9 mouse cellular contexts compared by ENCODE assay signal in the genomic region with DNA sequence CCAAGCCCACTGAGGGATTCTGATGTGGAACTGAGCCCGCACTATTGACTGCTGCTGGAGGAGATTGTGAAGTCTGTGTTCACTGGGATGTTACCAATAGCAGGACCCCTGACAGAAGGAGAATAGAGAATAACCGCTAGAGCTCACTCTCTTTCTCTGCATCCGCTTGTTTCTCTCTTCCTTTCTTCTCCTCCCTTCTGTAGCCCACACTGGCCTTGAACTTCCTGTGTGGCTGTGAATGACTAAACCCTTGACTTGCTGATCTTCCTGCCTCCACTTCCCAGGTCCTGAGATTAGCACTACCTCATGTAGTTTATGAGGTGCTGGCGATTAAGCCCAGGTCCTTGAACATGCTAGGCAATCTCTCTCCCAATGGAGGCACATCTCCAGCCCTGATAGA. TPM values are rescaled to one million over a fixed set of nuclear protein-coding genes. Genes with fewer than 3 reads are reported as not detected.
DNase-seq lines count a peak whose midpoint lies in the region; ATAC-seq lines count a peak whose summit lies in the region.
"Had no signal": no experiment of that assay in that cellular context is flagged by ENCODE, and none has a peak within 500 bp of the region (broad histone marks: within the 10 kb centered on the region; RNA-seq: fewer than 3 reads in every experiment).

No protein-coding gene starts in this region.

- no peak overlapping the region for H3K27ac ChIP-seq in heart, embryonic 15.5 days
- H3K27ac ChIP-seq in embryonic facial prominence, embryonic 10.5 days (replicated peaks), result no peak overlapping the region
- H3K27ac ChIP-seq in intestine, embryonic 14.5 days (ENCODE audit: low read depth), result no peak overlapping the region
- no peak overlapping the region for H3K27ac ChIP-seq in midbrain, embryonic 16.5 days (ENCODE audit: low read length)

- H3K4me1 ChIP-seq in heart, embryonic 15.5 days (replicated peaks), result peaks cover 59% of the 10 kb centered on the region
- H3K4me1 ChIP-seq in embryonic facial prominence, embryonic 10.5 days, result peaks cover 75% of the 10 kb centered on the region
- peaks cover 38% of the 10 kb centered on the region for H3K4me1 ChIP-seq in intestine, embryonic 14.5 days (replicated peaks; ENCODE audit: control insufficient read depth, insufficient read depth, low read length)
- peaks cover 30% of the 10 kb centered on the region for H3K4me1 ChIP-seq in midbrain, embryonic 16.5 days (ENCODE audit: control insufficient read depth, insufficient read depth, low read length)

- ATAC-seq in heart, embryonic 15.5 days (replicated peaks; ENCODE audit: insufficient number of reproducible peaks, insufficient read depth, low FRiP score, low read depth), result no peak
- no peak for ATAC-seq in intestine, embryonic 14.5 days (replicated peaks; ENCODE audit: low FRiP score, low TSS enrichment, low read depth)
- no peak for ATAC-seq in midbrain, embryonic 16.5 days
- ATAC-seq in erythroblast, adult 5-6 weeks (replicated peaks; ENCODE audit: low FRiP score, poor library complexity, severe bottlenecking), result no peak
- no peak for ATAC-seq in cerebellum, adult (ENCODE audit: insufficient number of reproducible peaks, low FRiP score, low TSS enrichment)
- ATAC-seq: Patski had no signal

- H3K4me3 ChIP-seq in heart, embryonic 15.5 days, result peak overlapping the region; percentile 90
- H3K4me3 ChIP-seq in embryonic facial prominence, embryonic 10.5 days, result peak overlapping the region; percentile 68
- peak overlapping the region; percentile 65; the same call in 1 of the 2 replicates for H3K4me3 ChIP-seq in intestine, embryonic 14.5 days (ENCODE audit: low read depth, low read length)
- H3K4me3 ChIP-seq in midbrain, embryonic 16.5 days (ENCODE audit: low read depth, low read length), result no peak overlapping the region; the same call in 1 of the 2 replicates

- H3K36me3 ChIP-seq in heart, embryonic 15.5 days, result no peaks in the 10 kb centered on the region
- peaks cover 25% of the 10 kb centered on the region for H3K36me3 ChIP-seq in embryonic facial prominence, embryonic 10.5 days (replicated peaks)
- H3K36me3 ChIP-seq in intestine, embryonic 14.5 days (ENCODE audit: control insufficient read depth, insufficient read depth, low read length), result peaks cover 9% of the 10 kb centered on the region
- H3K36me3 ChIP-seq in midbrain, embryonic 16.5 days (ENCODE audit: control insufficient read depth, insufficient read depth, low read length), result peaks cover 2% of the 10 kb centered on the region; the same call in 1 of the 2 replicates

- H3K4me2 ChIP-seq in heart, embryonic 15.5 days, result peak overlapping the region; percentile 82
- peak overlapping the region; percentile 89 for H3K4me2 ChIP-seq in intestine, embryonic 14.5 days (ENCODE audit: low read length)
- peak overlapping the region; percentile 86 for H3K4me2 ChIP-seq in midbrain, embryonic 16.5 days (ENCODE audit: low read length)

- DNase-seq in heart, adult 8-10 months (ENCODE audit: low spot score), result no peak
- DNase-seq in embryonic facial prominence, embryonic 10.5 days (ENCODE audit: low spot score), result no peak
- no peak for DNase-seq in intestine, embryonic 14.5 days (ENCODE audit: low spot score)
- no peak for DNase-seq in urinary bladder, adult 18-20 months (ENCODE audit: low spot score in 2 of 2)

- H3K9me3 ChIP-seq in heart, embryonic 15.5 days (replicated peaks), result no peaks in the 10 kb centered on the region
- H3K9me3 ChIP-seq in embryonic facial prominence, embryonic 10.5 days, result no peaks in the 10 kb centered on the region
- H3K9me3 ChIP-seq in intestine, embryonic 14.5 days (ENCODE audit: control insufficient read depth, low read length), result no peaks in the 10 kb centered on the region
- no peaks in the 10 kb centered on the region for H3K9me3 ChIP-seq in midbrain, embryonic 16.5 days (replicated peaks; ENCODE audit: control insufficient read depth, low read length, poor library complexity, severe bottlenecking)

- peak overlapping the region; percentile 84; the same call in 1 of the 2 replicates for H3K9ac ChIP-seq in heart, embryonic 15.5 days
- no peak overlapping the region for H3K9ac ChIP-seq in intestine, embryonic 14.5 days (ENCODE audit: low read length)
- H3K9ac ChIP-seq in midbrain, embryonic 16.5 days (ENCODE audit: low read depth, low read length), result no peak overlapping the region

- peaks cover 24% of the 10 kb centered on the region for H3K27me3 ChIP-seq in heart, embryonic 15.5 days
- peaks cover 36% of the 10 kb centered on the region for H3K27me3 ChIP-seq in embryonic facial prominence, embryonic 10.5 days (replicated peaks; ENCODE audit: low read depth, poor library complexity, severe bottlenecking)
- no peaks in the 10 kb centered on the region for H3K27me3 ChIP-seq in intestine, embryonic 14.5 days (replicated peaks; ENCODE audit: control insufficient read depth, insufficient read depth, low read length)
- H3K27me3 ChIP-seq in midbrain, embryonic 16.5 days (ENCODE audit: control insufficient read depth, insufficient read depth, low read depth, low read length), result no peaks in the 10 kb centered on the region
- H3K27me3 ChIP-seq: Patski had no signal

- WGBS in heart, embryonic 15.5 days, result 74% methylated on average over 4 of the region's 4 CpGs
- WGBS in embryonic facial prominence, embryonic 10.5 days, result 92% methylated on average over 4 of the region's 4 CpGs
- WGBS in intestine, embryonic 14.5 days, result 91% methylated on average over 4 of the region's 4 CpGs
- 91% methylated on average over 4 of the region's 4 CpGs for whole genome bisulfite sequencing in midbrain, embryonic 16.5 days

RNA-seq across cellular contexts. Expression of a gene that starts 1.4 kb away (rescaled TPM):
- polyA plus RNA-seq in heart, embryonic 15.5 days (2015; fragmentation: Nextera tagmentation; extraction: Ambion mirVana), result 0.79 and 2.2 TPM in 2 replicates
- under 1 TPM; 0.34 to 0.87 (median 0.83) TPM for total RNA-seq in heart, adult 8-10 months (2022)
- 4.0 and 4.7 TPM in 2 replicates for polyA plus RNA-seq in embryonic facial prominence, embryonic 10.5 days (2016; fragmentation: Nextera tagmentation; extraction: Ambion mirVana)
- 3.3 and 3.5 TPM in 2 replicates for polyA plus RNA-seq in intestine, embryonic 14.5 days (2014; fragmentation: Nextera tagmentation; extraction: Ambion mirVana)
- polyA plus RNA-seq in midbrain, embryonic 16.5 days (2015; fragmentation: Nextera tagmentation; extraction: Ambion mirVana), result 90.3 and 91.2 TPM in 2 replicates
- not detected in 2 replicates for total RNA-seq in erythroblast, adult 5-6 weeks (2015; ENCODE audit: low replicate concordance)
- total RNA-seq in erythroblast, adult 5-6 weeks (2017; ENCODE audit: low replicate concordance), result not detected in 2 replicates

RNA-seq across cellular contexts. Expression of a gene that starts 1.7 kb away (rescaled TPM):
- 189 and 207 TPM in 2 replicates for polyA plus RNA-seq in heart, embryonic 15.5 days (2015; fragmentation: Nextera tagmentation; extraction: Ambion mirVana)
- 100 to 1,000 TPM in 1 of 4 experiments, 10 to 100 TPM in 3; 87.0 to 108 (median 89.4) TPM for total RNA-seq in heart, adult 8-10 months (2022)
- polyA plus RNA-seq in embryonic facial prominence, embryonic 10.5 days (2016; fragmentation: Nextera tagmentation; extraction: Ambion mirVana), result 244 and 262 TPM in 2 replicates
- polyA plus RNA-seq in intestine, embryonic 14.5 days (2014; fragmentation: Nextera tagmentation; extraction: Ambion mirVana), result 331 and 346 TPM in 2 replicates
- 195 TPM in 2 replicates for polyA plus RNA-seq in midbrain, embryonic 16.5 days (2015; fragmentation: Nextera tagmentation; extraction: Ambion mirVana)
- total RNA-seq in erythroblast, adult 5-6 weeks (2015; ENCODE audit: low replicate concordance), result 47.0 and 49.8 TPM in 2 replicates
- 17.8 and 31.8 TPM in 2 replicates for total RNA-seq in erythroblast, adult 5-6 weeks (2017; ENCODE audit: low replicate concordance)

RNA-seq across cellular contexts. Expression of a gene that starts 11.7 kb away (rescaled TPM):
- polyA plus RNA-seq in heart, embryonic 15.5 days (2015; fragmentation: Nextera tagmentation; extraction: Ambion mirVana), result 88.4 and 88.7 TPM in 2 replicates
- 10 to 100 TPM; 49.1 to 65.7 (median 53.6) TPM for total RNA-seq in heart, adult 8-10 months (2022)
- 74.1 and 84.1 TPM in 2 replicates for polyA plus RNA-seq in embryonic facial prominence, embryonic 10.5 days (2016; fragmentation: Nextera tagmentation; extraction: Ambion mirVana)
- 143 and 188 TPM in 2 replicates for polyA plus RNA-seq in intestine, embryonic 14.5 days (2014; fragmentation: Nextera tagmentation; extraction: Ambion mirVana)
- polyA plus RNA-seq in midbrain, embryonic 16.5 days (2015; fragmentation: Nextera tagmentation; extraction: Ambion mirVana), result 60.4 and 64.5 TPM in 2 replicates
- 16.1 and 42.3 TPM in 2 replicates for total RNA-seq in erythroblast, adult 5-6 weeks (2015; ENCODE audit: low replicate concordance)
- 4.3 TPM in 1 of 2 replicates, not detected in the other for total RNA-seq in erythroblast, adult 5-6 weeks (2017; ENCODE audit: low replicate concordance)

RNA-seq across cellular contexts. Expression of a gene that starts 18.6 kb away (rescaled TPM):
- 1.6 and 7.0 TPM in 2 replicates for polyA plus RNA-seq in heart, embryonic 15.5 days (2015; fragmentation: Nextera tagmentation; extraction: Ambion mirVana)
- under 1 TPM in 3 of 4 experiments, not detected in 1; 0.13 to 0.63 (median 0.49) TPM for total RNA-seq in heart, adult 8-10 months (2022)
- polyA plus RNA-seq in embryonic facial prominence, embryonic 10.5 days (2016; fragmentation: Nextera tagmentation; extraction: Ambion mirVana), result 0.15 and 0.81 TPM in 2 replicates
- 4.2 and 10.3 TPM in 2 replicates for polyA plus RNA-seq in intestine, embryonic 14.5 days (2014; fragmentation: Nextera tagmentation; extraction: Ambion mirVana)
- 0.57 and 1.5 TPM in 2 replicates for polyA plus RNA-seq in midbrain, embryonic 16.5 days (2015; fragmentation: Nextera tagmentation; extraction: Ambion mirVana)
- total RNA-seq in erythroblast, adult 5-6 weeks (2015; ENCODE audit: low replicate concordance), result not detected in 2 replicates
- total RNA-seq in erythroblast, adult 5-6 weeks (2017; ENCODE audit: low replicate concordance), result not detected in 2 replicates

RNA-seq across cellular contexts. Expression of a gene that starts 20.6 kb away (rescaled TPM):
- polyA plus RNA-seq in heart, embryonic 15.5 days (2015; fragmentation: Nextera tagmentation; extraction: Ambion mirVana), result 106 and 119 TPM in 2 replicates
- total RNA-seq in heart, adult 8-10 months (2022), result 10 to 100 TPM; 56.4 to 63.5 (median 59.5) TPM
- polyA plus RNA-seq in embryonic facial prominence, embryonic 10.5 days (2016; fragmentation: Nextera tagmentation; extraction: Ambion mirVana), result 248 and 258 TPM in 2 replicates
- polyA plus RNA-seq in intestine, embryonic 14.5 days (2014; fragmentation: Nextera tagmentation; extraction: Ambion mirVana), result 214 and 216 TPM in 2 replicates
- 145 and 150 TPM in 2 replicates for polyA plus RNA-seq in midbrain, embryonic 16.5 days (2015; fragmentation: Nextera tagmentation; extraction: Ambion mirVana)
- 4.0 and 13.4 TPM in 2 replicates for total RNA-seq in erythroblast, adult 5-6 weeks (2015; ENCODE audit: low replicate concordance)
- total RNA-seq in erythroblast, adult 5-6 weeks (2017; ENCODE audit: low replicate concordance), result 8.6 and 13.4 TPM in 2 replicates

Comparison
In these comparisons a context has a peak if more than half of its experiments do, and no peak if none do; other contexts are left out.
1. RNA of a gene that starts 1.4 kb away (polyA plus RNA-seq): 90.3 to 91.2 TPM in midbrain, embryonic 16.5 days; 4.0 to 4.7 TPM in embryonic facial prominence, embryonic 10.5 days, 3.3 to 3.5 TPM in intestine, embryonic 14.5 days and 0.79 to 2.2 TPM in heart, embryonic 15.5 days; every median in the first group is over 10 times any median in the second.
2. Peak in every context shown above with its lines, with median percentiles within 50 percentile points of each other: H3K4me2 ChIP-seq.